Mouse (Mus musculus) right cerebral cortex, postnatal 14 days (tissue): ENCODE data around the gene Mpz.
"Not testable (repeated sequence)": the region's sequence is repeated elsewhere in the genome, so short reads cannot be mapped to it uniquely, and the experiment has no call there.

Experiments
- DNase-seq: peaks from one replicate; pipeline ENCODE4 v3.0.0; 2022

Gene Mpz

DNA sequence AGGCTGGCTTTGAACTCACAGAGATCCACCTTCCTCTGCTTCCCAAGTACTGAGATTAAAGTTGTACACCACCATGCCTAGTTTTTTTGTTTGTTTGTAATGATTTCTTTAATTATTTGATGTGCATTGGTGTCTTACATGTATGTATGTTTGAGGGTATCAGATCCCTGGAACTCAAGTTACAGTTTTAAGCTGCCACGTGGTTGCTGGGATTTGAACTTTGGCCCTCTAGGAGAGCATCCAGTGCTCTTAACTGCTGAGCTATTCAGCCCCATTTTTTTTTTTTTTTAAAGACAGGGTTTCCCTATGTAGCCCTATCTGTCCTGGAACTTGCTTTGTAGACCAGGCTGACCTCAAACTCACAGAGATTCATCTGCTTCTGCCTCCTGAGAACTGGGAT is 19.5 kb upstream of the Mpz start:
- DNase-seq: no peak

DNA sequence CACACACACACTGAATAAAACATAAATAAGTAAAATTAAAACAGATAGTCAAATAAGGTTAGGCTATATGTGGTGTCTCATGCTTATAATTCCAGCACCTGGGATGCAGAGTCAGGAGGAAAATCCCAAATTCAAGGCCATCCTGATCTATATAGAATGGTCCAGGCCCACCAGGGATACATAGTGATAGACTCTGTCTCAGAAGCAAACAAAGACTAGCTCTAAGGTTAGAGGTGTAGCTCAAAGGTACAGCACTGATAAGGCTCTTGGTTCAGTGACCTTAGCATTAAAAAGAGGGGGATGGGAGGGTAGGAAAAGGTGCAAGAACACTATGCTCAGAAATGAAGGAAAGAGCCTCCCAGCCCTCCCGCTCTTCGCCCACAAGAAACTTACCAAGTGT is 14.9 kb upstream of the Mpz start:
- DNase-seq: no peak

- not testable (repeated sequence) for DNase-seq
Measured at GRCm38 (mm10) chr1:171137486-171138155, 12.9 kb upstream of the Mpz start.

GRCm38 (mm10) chr1:171142981-171143380 is 7.5 kb upstream of the Mpz start:
- not testable (repeated sequence) for DNase-seq

GRCm38 (mm10) chr1:171150838-171151391 is 404 bp downstream of the Mpz start:
- DNase-seq: no peak

GRCm38 (mm10) chr1:171151966-171152365 is 1.5 kb downstream of the Mpz start:
- DNase-seq: no peak

- no peak for DNase-seq
Measured at GRCm38 (mm10) chr1:171156644-171157043, 6.1 kb downstream of the Mpz start.

- no peak for DNase-seq
Measured at GRCm38 (mm10) chr1:171157965-171158364, 7.5 kb downstream of the Mpz start.

GRCm38 (mm10) chr1:171159485-171159975 is 9.0 kb downstream of the Mpz start:
- no peak for DNase-seq

GRCm38 (mm10) chr1:171162526-171162925 is 12.0 kb downstream of the Mpz start:
- DNase-seq: no peak

- no peak for DNase-seq
Measured at GRCm38 (mm10) chr1:171164258-171164657, 13.7 kb downstream of the Mpz start.

GRCm38 (mm10) chr1:171165629-171166345 is 15.3 kb downstream of the Mpz start:
- DNase-seq: no peak

DNA sequence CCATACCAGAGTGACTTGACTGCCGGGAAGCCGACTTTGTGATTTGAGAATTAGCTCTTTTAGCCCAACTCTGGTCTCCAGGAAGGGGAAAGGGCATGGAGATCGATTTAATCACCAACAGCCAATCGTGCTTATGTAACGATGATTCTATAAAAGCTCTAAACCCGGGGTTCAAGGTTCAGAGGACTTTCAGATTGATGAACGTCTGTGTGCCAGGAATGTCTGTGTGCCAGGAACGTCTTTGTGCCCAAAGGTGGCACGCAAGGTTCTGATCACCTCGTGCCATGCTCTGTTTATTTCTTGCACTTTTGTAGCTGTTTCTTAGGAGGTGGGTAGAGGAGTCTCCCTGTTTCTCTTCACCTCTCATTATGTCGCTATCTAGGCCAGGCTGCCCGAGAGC is 18.4 kb downstream of the Mpz start:
- DNase-seq: no peak

GRCm38 (mm10) chr1:171169913-171170312 is 19.4 kb downstream of the Mpz start:
- DNase-seq: no peak

GRCm38 (mm10) chr1:171171138-171171537 is 20.6 kb downstream of the Mpz start:
- no peak for DNase-seq

DNA sequence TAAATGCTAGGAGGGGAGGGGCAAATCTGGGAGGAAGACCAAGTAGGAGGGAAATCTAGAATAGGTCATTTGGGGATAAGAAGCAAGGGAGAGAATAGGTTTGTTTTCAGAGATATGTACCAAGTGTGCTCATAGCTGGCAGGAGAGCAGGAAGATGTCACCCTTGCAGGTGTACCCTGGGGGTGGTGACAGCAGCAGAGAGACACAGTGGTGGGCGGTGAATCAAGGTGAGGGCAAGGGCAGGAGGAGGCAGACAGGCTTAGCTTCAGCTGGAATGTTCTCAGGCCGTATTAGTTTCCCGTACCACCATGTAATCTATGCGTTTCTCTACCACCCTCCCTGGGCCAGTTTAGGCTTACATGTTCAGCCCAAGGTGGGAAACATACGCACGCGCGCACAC is 22.3 kb downstream of the Mpz start:
- no peak for DNase-seq

- DNase-seq: no peak
Measured at GRCm38 (mm10) chr1:171179487-171180171, 29.1 kb downstream of the Mpz start.

DNA sequence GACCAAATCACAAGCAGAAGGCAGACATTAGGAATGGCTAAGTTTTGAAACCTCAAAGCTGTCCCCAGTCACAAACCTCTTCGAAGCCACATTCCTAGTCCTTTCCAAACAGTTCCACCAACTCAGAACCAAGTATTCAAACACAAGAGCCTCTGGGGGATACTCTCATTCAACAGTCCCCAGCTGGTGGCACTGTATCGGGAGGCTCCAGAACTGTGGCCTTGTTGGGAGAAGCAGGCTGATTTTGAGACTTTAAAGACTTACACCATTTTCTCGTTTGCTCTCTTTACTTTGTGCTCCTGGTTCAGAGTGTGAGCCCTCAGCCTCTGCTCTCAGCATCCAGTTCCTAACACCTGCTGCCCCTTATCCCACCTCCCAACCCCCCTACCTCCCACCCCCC is 32.5 kb downstream of the Mpz start:
- DNase-seq: no peak

GRCm38 (mm10) chr1:171183620-171184019 is 33.1 kb downstream of the Mpz start:
- DNase-seq: no peak

DNA sequence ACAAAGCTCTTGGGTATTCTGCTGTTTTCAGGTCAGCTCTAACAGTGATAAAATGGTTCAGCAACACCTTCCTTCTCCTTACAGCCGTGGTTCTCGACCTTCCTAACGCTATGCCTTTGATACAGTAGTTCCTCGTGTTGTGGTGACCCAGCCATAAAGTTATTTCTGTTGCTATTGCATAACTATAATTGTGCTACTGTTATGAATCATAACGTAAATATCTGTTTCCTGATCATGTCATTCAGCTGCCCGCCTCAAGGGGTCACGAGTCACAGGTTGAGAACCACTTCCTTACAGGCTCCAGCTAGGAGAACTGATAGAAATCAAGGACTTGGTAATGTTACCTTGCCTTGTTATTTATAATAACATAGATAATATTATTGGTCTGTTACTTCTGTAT is 33.8 kb downstream of the Mpz start:
- DNase-seq: no peak

DNA sequence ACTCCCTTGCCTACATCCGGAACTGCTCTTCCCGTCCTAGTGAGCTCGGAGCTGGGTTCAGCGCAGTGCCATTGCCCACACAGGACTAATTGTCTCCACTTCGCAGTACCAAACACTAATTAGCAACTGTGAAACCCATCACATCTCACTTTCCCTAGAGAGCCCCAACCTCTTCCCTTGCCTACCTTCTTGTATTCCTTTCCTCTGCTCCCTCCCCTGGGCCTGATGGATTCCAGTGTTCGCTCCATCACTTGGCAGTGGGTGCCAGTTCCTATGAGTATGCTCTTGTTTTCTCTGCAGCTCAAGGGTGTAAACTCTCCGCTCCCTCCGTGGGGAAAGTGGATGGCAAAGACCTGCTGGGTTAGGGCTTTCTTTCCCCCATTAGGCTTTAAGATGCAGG is 35.1 kb downstream of the Mpz start:
- DNase-seq: no peak

- no peak for DNase-seq
Measured at GRCm38 (mm10) chr1:171187851-171188700, 37.6 kb downstream of the Mpz start.

DNA sequence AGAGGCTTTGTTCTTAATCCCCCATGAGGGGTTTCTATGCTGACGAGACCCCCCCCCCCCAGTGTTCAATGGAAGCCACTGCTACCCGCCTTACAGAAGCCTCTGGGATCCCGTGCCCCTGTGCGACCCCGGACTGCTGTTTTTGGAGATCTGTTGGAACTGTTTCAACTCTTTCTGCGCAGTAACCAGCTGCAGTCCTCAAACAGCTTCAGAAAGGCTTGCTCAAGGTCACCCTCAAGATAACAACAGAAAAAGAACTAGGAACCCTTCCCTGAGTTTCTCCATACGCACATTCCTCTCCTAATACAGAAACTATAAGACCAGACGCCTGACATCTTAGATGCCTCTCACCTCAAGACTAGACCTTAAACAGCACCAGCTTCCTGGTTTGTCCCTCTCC is 38.5 kb downstream of the Mpz start:
- no peak for DNase-seq
